Mouse (Mus musculus) E14TG2a.4 (cell line): Measurements from ENCODE around the gene Ccdc171.

Experiments
- CTCF ChIP-seq: conservative IDR thresholded peaks from 2 replicates; pipeline ENCODE4 v1.5.1; 2014; ENCODE audit warnings: low read length
- POU5F1 ChIP-seq: IDR thresholded peaks from 2 replicates; pipeline ENCODE4 v1.6.1; 2014; ENCODE audit warnings: low read length, borderline replicate concordance

GRCm38 (mm10) chr4:83511083-83511482 is 14.3 kb upstream of the Ccdc171 start:
- no peak for TF ChIP-seq CTCF
- TF ChIP-seq POU5F1, result no peak
